8 mouse cellular contexts compared by ENCODE assay signal in genomic region chr8:123333091-123333587, GRCm38 (mm10). TPM values are rescaled to one million over a fixed set of nuclear protein-coding genes. Genes with fewer than 3 reads are reported as not detected.
DNase-seq lines count a peak whose midpoint lies in the region; ATAC-seq and TF ChIP-seq lines count a peak whose summit lies in the region.

No protein-coding gene starts in this region.

- peaks cover 3% of the 10 kb centered on the region for H3K79me3 ChIP-seq in C2C12 (ENCODE audit: low read depth)

- TF ChIP-seq CTCF in C2C12 (IDR thresholded peaks at IDR 0.05; ENCODE audit: control insufficient read depth, insufficient read depth, insufficient read length) = no peak
- TF ChIP-seq CTCF in stomach, postnatal 0 days (IDR thresholded peaks at IDR 0.05; ENCODE audit: low read depth) = no peak

- DNase-seq in heart, adult 18-20 months = no peak
- DNase-seq in liver, embryonic 11.5 days (ENCODE audit: low spot score) = no peak
- DNase-seq in stomach, postnatal 0 days (ENCODE audit: low spot score) = no peak
- no peak for DNase-seq in adrenal gland, adult 18-20 months (ENCODE audit: low spot score in 2 of 2)
- DNase-seq in left cerebral cortex, adult 18-20 months (ENCODE audit: low spot score in 2 of 2) = no peak

- peak overlapping the region; percentile 95 for H3K4me2 ChIP-seq in heart, embryonic 11.5 days
- H3K4me2 ChIP-seq in liver, embryonic 11.5 days = peak overlapping the region; percentile 97
- H3K4me2 ChIP-seq in stomach, postnatal 0 days (replicated peaks; ENCODE audit: low read depth) = peak overlapping the region; percentile 77

- no peak for ATAC-seq in heart, embryonic 11.5 days (replicated peaks; ENCODE audit: insufficient number of reproducible peaks, low FRiP score, low TSS enrichment)
- ATAC-seq in erythroblast, adult 5-6 weeks (replicated peaks; ENCODE audit: low FRiP score, poor library complexity, severe bottlenecking) = peak; percentile 18; the same call in 1 of the 2 replicates
- peak; percentile 9 for ATAC-seq in liver, embryonic 11.5 days (replicated peaks; ENCODE audit: low FRiP score)
- no peak for ATAC-seq in stomach, postnatal 0 days (ENCODE audit: low FRiP score, low TSS enrichment)

- H3K4me3 ChIP-seq in heart, embryonic 11.5 days (ENCODE audit: low read depth, low read length) = peak overlapping the region; percentile 68
- peak overlapping the region; percentile 43 for H3K4me3 ChIP-seq in C2C12 (ENCODE audit: insufficient read depth, poor library complexity, severe bottlenecking)
- peak overlapping the region; percentile 75 for H3K4me3 ChIP-seq in liver, embryonic 11.5 days (ENCODE audit: low read depth, low read length)
- peak overlapping the region; percentile 52 for H3K4me3 ChIP-seq in stomach, postnatal 0 days (ENCODE audit: low read depth, low read length)

- H3K9me3 ChIP-seq in heart, embryonic 11.5 days (replicated peaks; ENCODE audit: control insufficient read depth, low read length) = no peaks in the 10 kb centered on the region
- H3K9me3 ChIP-seq in liver, embryonic 11.5 days (ENCODE audit: control insufficient read depth, low read length) = no peaks in the 10 kb centered on the region
- H3K9me3 ChIP-seq in stomach, postnatal 0 days (ENCODE audit: control insufficient read depth, low read length) = no peaks in the 10 kb centered on the region

- H3K36me3 ChIP-seq in heart, embryonic 11.5 days (ENCODE audit: control insufficient read depth, insufficient read depth, low read length) = no peaks in the 10 kb centered on the region
- H3K36me3 ChIP-seq in C2C12 (ENCODE audit: control insufficient read depth, insufficient read depth) = no peaks in the 10 kb centered on the region
- H3K36me3 ChIP-seq in liver, embryonic 11.5 days (ENCODE audit: control insufficient read depth, insufficient read depth, low read length) = no peaks in the 10 kb centered on the region
- H3K36me3 ChIP-seq in stomach, postnatal 0 days (ENCODE audit: control insufficient read depth, insufficient read depth, low read length) = no peaks in the 10 kb centered on the region

- H3K27me3 ChIP-seq in heart, embryonic 11.5 days (ENCODE audit: control insufficient read depth, insufficient read depth, low read length) = peaks cover 12% of the 10 kb centered on the region
- H3K27me3 ChIP-seq in C2C12 (ENCODE audit: control insufficient read depth, insufficient read depth, insufficient read length) = no peaks in the 10 kb centered on the region
- no peaks in the 10 kb centered on the region for H3K27me3 ChIP-seq in liver, embryonic 11.5 days (replicated peaks; ENCODE audit: control insufficient read depth, insufficient read depth, low read length)
- no peaks in the 10 kb centered on the region for H3K27me3 ChIP-seq in stomach, postnatal 0 days (ENCODE audit: control insufficient read depth, insufficient read depth, low read length)

- peak overlapping the region; percentile 58 for H3K9ac ChIP-seq in heart, embryonic 11.5 days (ENCODE audit: low read depth, low read length)
- H3K9ac ChIP-seq in liver, embryonic 11.5 days (ENCODE audit: low read depth, low read length) = peak overlapping the region; percentile 66
- no peak overlapping the region for H3K9ac ChIP-seq in stomach, postnatal 0 days (ENCODE audit: low read length)

- no peak for TF ChIP-seq EP300 in stomach, postnatal 0 days (optimal IDR thresholded peaks at IDR 0.05)

- H3K4me1 ChIP-seq in heart, embryonic 11.5 days (ENCODE audit: control insufficient read depth, insufficient read depth, low read length) = peaks cover 12% of the 10 kb centered on the region; the same call in 1 of the 2 replicates
- H3K4me1 ChIP-seq in liver, embryonic 11.5 days (replicated peaks; ENCODE audit: control insufficient read depth, insufficient read depth, low read length) = peaks cover 20% of the 10 kb centered on the region
- no peaks in the 10 kb centered on the region for H3K4me1 ChIP-seq in stomach, postnatal 0 days (replicated peaks; ENCODE audit: control insufficient read depth, insufficient read depth)

- WGBS in heart, embryonic 11.5 days (ENCODE audit: insufficient replicate concordance) = 6% methylated on average over 18 of the region's 21 CpGs
- WGBS in liver, embryonic 11.5 days = 8% methylated on average over 21 of the region's 21 CpGs
- 4% methylated on average over 21 of the region's 21 CpGs for WGBS in stomach, postnatal 0 days

- H3K79me2 ChIP-seq in C2C12 (ENCODE audit: control insufficient read depth, insufficient read depth) = no peaks in the 10 kb centered on the region

- 0 out of 2 replicates have a peak overlapping the region, but pooled peaks have one; percentile 3 for H3K27ac ChIP-seq in heart, embryonic 11.5 days (ENCODE audit: low read depth, low read length)
- peak overlapping the region; percentile 42; the same call in 1 of the 2 replicates for H3K27ac ChIP-seq in liver, embryonic 11.5 days (ENCODE audit: low read depth, low read length)
- H3K27ac ChIP-seq in stomach, postnatal 0 days (replicated peaks) = peak overlapping the region; percentile 71

- H3ac ChIP-seq in C2C12 (ENCODE audit: control insufficient read depth, insufficient read length, low read depth) = peak overlapping the region; percentile 54

TF ChIP-seq in C2C12, 6 proteins besides CTCF, POLR2A, EP300 and RAD21:
- TF ChIP-seq MYOG (IDR thresholded peaks at IDR 0.05; ENCODE audit: control insufficient read depth, extremely low read depth, insufficient read length) = no peak
- no peak for TF ChIP-seq FOSL1 (IDR thresholded peaks at IDR 0.05; ENCODE audit: insufficient read depth, low read length, poor library complexity, severe bottlenecking)
- no peak for TF ChIP-seq MYOD1 (IDR thresholded peaks at IDR 0.05; ENCODE audit: control insufficient read depth, insufficient read length, low read depth)
- no peak for TF ChIP-seq USF1 (IDR thresholded peaks at IDR 0.05; ENCODE audit: low read depth)
- no peak for TF ChIP-seq CEBPB (IDR thresholded peaks at IDR 0.05; ENCODE audit: low read depth)
- TF ChIP-seq MAX (IDR thresholded peaks at IDR 0.05) = no peak

RNA-seq across cellular contexts. Expression of gene Spire2, which starts 0.6 kb away (rescaled TPM):
- 2.9 and 3.0 TPM in 2 replicates for polyA plus RNA-seq in heart, embryonic 11.5 days (2014; fragmentation: Nextera tagmentation; extraction: Ambion mirVana)
- under 1 TPM in 1 of 2 experiments, not detected in 1; 0.31 TPM for total RNA-seq in heart, adult 18-20 months (2021)
- polyA plus RNA-seq in C2C12 (2012; fragmentation: generic; extraction: Trizol) = 5.1 TPM
- not detected in 2 replicates for total RNA-seq in erythroblast, adult 5-6 weeks (2015; ENCODE audit: low replicate concordance)
- 0.09 TPM in 1 of 2 replicates, not detected in the other for total RNA-seq in erythroblast, adult 5-6 weeks (2017; ENCODE audit: low replicate concordance)
- 6.5 and 6.7 TPM in 2 replicates for polyA plus RNA-seq in liver, embryonic 11.5 days (2014; fragmentation: Nextera tagmentation; extraction: Ambion mirVana)
- polyA plus RNA-seq in stomach, postnatal 0 days (2015; fragmentation: Nextera tagmentation; extraction: Ambion mirVana) = 12.4 and 13.1 TPM in 2 replicates
- 1 to 10 TPM; 1.7 to 3.1 TPM for total RNA-seq in adrenal gland, adult 18-20 months (2021)
- 10 to 100 TPM; 19.0 to 20.1 TPM for total RNA-seq in left cerebral cortex, adult 18-20 months (2021)

RNA-seq across cellular contexts. Expression of gene Fanca, which starts 14.8 kb away (rescaled TPM):
- polyA plus RNA-seq in heart, embryonic 11.5 days (2014; fragmentation: Nextera tagmentation; extraction: Ambion mirVana) = 22.8 and 27.7 TPM in 2 replicates
- 1 to 10 TPM; 4.5 to 8.4 TPM for total RNA-seq in heart, adult 18-20 months (2021)
- polyA plus RNA-seq in C2C12 (2012; fragmentation: generic; extraction: Trizol) = 14.0 TPM
- total RNA-seq in erythroblast, adult 5-6 weeks (2015; ENCODE audit: low replicate concordance) = 2.3 and 16.5 TPM in 2 replicates
- 11.1 and 22.0 TPM in 2 replicates for total RNA-seq in erythroblast, adult 5-6 weeks (2017; ENCODE audit: low replicate concordance)
- 39.7 and 46.8 TPM in 2 replicates for polyA plus RNA-seq in liver, embryonic 11.5 days (2014; fragmentation: Nextera tagmentation; extraction: Ambion mirVana)
- 5.3 and 5.7 TPM in 2 replicates for polyA plus RNA-seq in stomach, postnatal 0 days (2015; fragmentation: Nextera tagmentation; extraction: Ambion mirVana)
- 1 to 10 TPM; 1.2 to 4.2 TPM for total RNA-seq in adrenal gland, adult 18-20 months (2021)
- total RNA-seq in left cerebral cortex, adult 18-20 months (2021) = 1 to 10 TPM; 1.5 to 1.9 TPM

RNA-seq across cellular contexts. Expression of gene Tcf25, which starts 40.4 kb away (rescaled TPM):
- polyA plus RNA-seq in heart, embryonic 11.5 days (2014; fragmentation: Nextera tagmentation; extraction: Ambion mirVana) = 148 and 165 TPM in 2 replicates
- total RNA-seq in heart, adult 18-20 months (2021) = 100 to 1,000 TPM; 129 to 152 TPM
- polyA plus RNA-seq in C2C12 (2012; fragmentation: generic; extraction: Trizol) = 128 TPM
- 25.3 and 45.0 TPM in 2 replicates for total RNA-seq in erythroblast, adult 5-6 weeks (2015; ENCODE audit: low replicate concordance)
- 19.5 and 29.4 TPM in 2 replicates for total RNA-seq in erythroblast, adult 5-6 weeks (2017; ENCODE audit: low replicate concordance)
- 136 and 147 TPM in 2 replicates for polyA plus RNA-seq in liver, embryonic 11.5 days (2014; fragmentation: Nextera tagmentation; extraction: Ambion mirVana)
- polyA plus RNA-seq in stomach, postnatal 0 days (2015; fragmentation: Nextera tagmentation; extraction: Ambion mirVana) = 133 and 146 TPM in 2 replicates
- total RNA-seq in adrenal gland, adult 18-20 months (2021) = 100 to 1,000 TPM; 218 to 255 TPM
- 100 to 1,000 TPM; 565 to 596 TPM for total RNA-seq in left cerebral cortex, adult 18-20 months (2021)

Comparison
In these comparisons a context has a peak if more than half of its experiments do, and no peak if none do; other contexts are left out.
1. ATAC-seq: peak in erythroblast, adult 5-6 weeks (single experiment) and liver, embryonic 11.5 days (single experiment); none in heart, embryonic 11.5 days (single experiment) and stomach, postnatal 0 days (single experiment).
2. H3K27ac ChIP-seq: peak in every context shown above with its lines; median percentile 71 in stomach, postnatal 0 days; 42 in liver, embryonic 11.5 days; 3 in heart, embryonic 11.5 days.
3. RNA of gene Spire2, which starts 0.6 kb away (total RNA-seq): 19.0 to 20.1 TPM in left cerebral cortex, adult 18-20 months; 1.7 to 3.1 TPM in adrenal gland, adult 18-20 months, 0.31 TPM in heart, adult 18-20 months and 0.09 TPM in erythroblast, adult 5-6 weeks; every median in the first group is over 4 times any median in the second.
4. Peak in every context shown above with its lines, with median percentiles within 50 percentile points of each other: H3K4me2 ChIP-seq and H3K4me3 ChIP-seq.